Mouse (Mus musculus) kidney, adult 2 months (tissue): Measurements from ENCODE around the gene Ppm1l. TPM values are rescaled to one million over a fixed set of nuclear protein-coding genes. Genes with fewer than 3 reads are reported as not detected.

Source experiments
- DNase-seq: peaks from one replicate; pipeline ENCODE4 v3.0.0; 2021
- H3K27ac ChIP-seq: fragments of 200-500 bp; 2 replicates; pipeline ENCODE4 v1.5.1; 2012; ENCODE audit warnings: low read depth, low read length, control low read depth, inconsistent platforms; ENCODE audit not compliant: insufficient read depth
- H3K27me3 ChIP-seq: fragments of 200-500 bp; replicated peaks from 2 replicates; pipeline ENCODE4 v1.6.1; 2012; ENCODE audit warnings: mild to moderate bottlenecking, moderate library complexity, low read length, inconsistent platforms; ENCODE audit not compliant: control insufficient read depth, insufficient read depth
- H3K36me3 ChIP-seq: fragments of 200-500 bp; 2 replicates; pipeline ENCODE4 v1.6.1; 2012; ENCODE audit warnings: mild to moderate bottlenecking, moderate library complexity, low read length, inconsistent platforms; ENCODE audit not compliant: control insufficient read depth, insufficient read depth
- H3K4me1 ChIP-seq: fragments of 200-500 bp; 2 replicates; pipeline ENCODE4 v1.6.1; 2011; ENCODE audit warnings: low read length; ENCODE audit not compliant: control insufficient read depth, insufficient read depth
- H3K4me3 ChIP-seq: fragments of 200-500 bp; 2 replicates; pipeline ENCODE4 v1.5.1; 2011; ENCODE audit warnings: mild to moderate bottlenecking, low read depth, low read length, control low read depth; ENCODE audit not compliant: insufficient read depth
- CTCF ChIP-seq: fragments of 200-500 bp; conservative IDR thresholded peaks from 2 replicates; pipeline ENCODE4 v1.5.1; 2011; ENCODE audit warnings: low read depth, mild to moderate bottlenecking, control low read depth, low read length, moderate library complexity, mixed read lengths; ENCODE audit not compliant: insufficient read depth, insufficient read length
- POLR2A ChIP-seq: fragments of 200-500 bp; IDR thresholded peaks from one replicate; pipeline ENCODE4 v1.6.1; 2011; ENCODE audit warnings: low read depth, low read length, control low read depth
- WGBS: fragments of 180-500 bp; shearing (Covaris S2); methylation state at CpG from one replicate; pipeline ENCODE4 v1.1.7; 2018; 5-methylcytosine and 5-hydroxymethylcytosine counted together
- polyA plus RNA-seq: library from polyadenylated mRNA; depleted of rRNA; stranded (reverse); fragments of >200 nt; gene quantifications from 2 replicates; pipeline ENCODE4 v1.2.3, GENCODE M21; 2012

Ppm1l gene
- polyA plus RNA-seq, 1 experiment: 4.0 TPM

DNA sequence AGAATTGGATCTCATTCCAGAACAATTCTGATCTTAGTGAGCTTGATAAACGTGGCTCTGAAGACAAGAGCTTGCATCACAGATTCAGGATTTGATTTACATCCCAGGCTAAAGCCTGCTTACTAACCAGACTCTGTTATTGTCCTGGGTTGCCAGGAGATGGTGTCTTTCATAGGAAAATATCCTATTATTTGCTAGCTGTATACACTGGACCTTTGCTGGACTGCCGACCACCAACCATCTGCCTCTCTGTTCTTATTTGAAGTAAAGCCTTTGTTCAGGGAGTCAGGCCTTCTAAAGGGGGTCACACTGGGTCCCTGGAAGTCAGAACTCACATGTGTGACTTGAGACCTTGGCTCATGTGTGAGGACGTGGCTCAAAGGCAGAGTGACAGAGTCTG lies 111.6 kb downstream of the Ppm1l start:
- Histone ChIP-seq H3K4me1 (no peaks in the 10 kb centered on the region), H3K27me3 (no peaks in the 10 kb centered on the region), H3K4me3 (no peak overlapping the region), H3K36me3 (no peaks in the 10 kb centered on the region), H3K27ac (no peak overlapping the region)
- TF ChIP-seq CTCF (no peak), POLR2A (no peak)
- no peak for DNase-seq
- 72% methylated on average over 3 of the region's 3 CpGs for WGBS

DNA sequence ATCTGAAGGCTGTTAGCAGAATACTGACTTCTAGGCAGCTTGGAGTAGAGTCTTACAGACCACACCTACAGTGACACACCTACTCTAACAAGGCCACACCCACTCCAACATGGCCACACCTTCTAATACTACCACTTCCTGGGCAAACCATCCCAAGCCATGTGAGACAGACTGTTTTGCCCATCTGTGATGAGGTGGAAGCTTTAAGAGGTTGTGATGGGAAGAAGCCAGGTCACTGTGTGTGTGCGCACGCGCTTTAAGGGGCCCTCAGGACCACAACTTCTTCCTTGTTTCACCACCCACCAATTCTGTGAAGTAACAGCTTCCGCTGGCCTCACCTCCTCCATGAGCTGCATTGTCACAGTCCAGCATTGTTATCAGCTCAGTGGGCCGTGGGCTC lies 112.7 kb downstream of the Ppm1l start:
- no peaks in the 10 kb centered on the region for H3K4me1 ChIP-seq

GRCm38 (mm10) chr3:69433580-69433979 lies 116.9 kb downstream of the Ppm1l start:
- TF ChIP-seq POLR2A (no peak), CTCF (no peak)
- no peaks in the 10 kb centered on the region for H3K27me3 ChIP-seq
- no peaks in the 10 kb centered on the region for H3K36me3 ChIP-seq
- no peak overlapping the region for H3K4me3 ChIP-seq
- H3K4me1 ChIP-seq: no peaks in the 10 kb centered on the region
- DNase-seq: no peak
- no peak overlapping the region for H3K27ac ChIP-seq
- WGBS: 78% methylated on average over 10 of the region's 10 CpGs

More for the DNA sequence above, 112.7 kb downstream of the Ppm1l start:
- Histone ChIP-seq H3K4me3 (no peak overlapping the region), H3K36me3 (no peaks in the 10 kb centered on the region), H3K27ac (no peak overlapping the region), H3K27me3 (no peaks in the 10 kb centered on the region)
- WGBS: 97% methylated on average over 5 of the region's 5 CpGs
- no peak for DNase-seq
- TF ChIP-seq CTCF (no peak), POLR2A (no peak)

DNA sequence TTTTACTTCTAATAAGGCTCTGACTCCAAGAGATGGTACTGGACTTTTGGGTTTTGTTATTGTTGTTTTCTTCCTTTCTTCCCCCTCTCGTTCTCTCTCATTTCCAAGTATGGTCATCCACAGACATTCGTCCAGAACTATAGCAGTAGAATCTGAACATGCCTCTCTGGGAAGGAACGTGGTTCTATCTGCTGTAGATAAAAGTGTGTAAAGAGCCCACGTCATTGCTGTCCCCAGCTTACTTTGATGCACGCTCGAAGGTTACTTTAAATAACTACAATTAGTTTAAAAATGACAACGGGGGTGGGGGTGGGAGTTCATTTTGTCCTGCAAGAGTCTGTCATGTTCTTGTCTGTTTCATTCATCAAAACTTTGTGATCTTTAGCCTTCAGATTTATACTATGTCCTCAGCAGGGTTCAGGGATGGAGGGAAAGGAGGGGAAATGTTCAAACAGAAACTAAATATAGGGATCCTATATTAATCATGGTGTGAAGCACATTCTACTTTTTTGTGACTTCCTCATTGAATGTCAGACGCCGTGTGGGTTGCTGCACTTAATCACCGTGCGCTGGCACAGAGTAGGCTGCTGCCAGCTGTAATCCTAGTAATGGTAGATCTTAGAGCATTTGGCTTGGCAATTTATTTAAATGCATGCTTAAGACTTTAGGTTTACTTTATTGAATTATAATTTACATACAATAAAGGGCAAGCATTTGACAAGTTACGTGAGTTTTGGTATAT lies 122.3 kb downstream of the Ppm1l start:
- Histone ChIP-seq H3K36me3 (no peaks in the 10 kb centered on the region), H3K27ac (no peak overlapping the region), H3K27me3 (no peaks in the 10 kb centered on the region), H3K4me1 (no peaks in the 10 kb centered on the region), H3K4me3 (no peak overlapping the region)
- TF ChIP-seq POLR2A (no peak), CTCF (no peak)
- no peak for DNase-seq
- 76% methylated on average over 12 of the region's 12 CpGs for WGBS

- no peak overlapping the region for H3K27ac ChIP-seq
- no peak for DNase-seq
- WGBS: 82% methylated on average over 5 of the region's 5 CpGs
- H3K36me3 ChIP-seq: no peaks in the 10 kb centered on the region
- no peaks in the 10 kb centered on the region for H3K27me3 ChIP-seq
- no peaks in the 10 kb centered on the region for H3K4me1 ChIP-seq
- no peak overlapping the region for H3K4me3 ChIP-seq
- TF ChIP-seq CTCF (no peak), POLR2A (no peak)
Observed at GRCm38 (mm10) chr3:69440761-69441160, 124.1 kb downstream of the Ppm1l start.

DNA sequence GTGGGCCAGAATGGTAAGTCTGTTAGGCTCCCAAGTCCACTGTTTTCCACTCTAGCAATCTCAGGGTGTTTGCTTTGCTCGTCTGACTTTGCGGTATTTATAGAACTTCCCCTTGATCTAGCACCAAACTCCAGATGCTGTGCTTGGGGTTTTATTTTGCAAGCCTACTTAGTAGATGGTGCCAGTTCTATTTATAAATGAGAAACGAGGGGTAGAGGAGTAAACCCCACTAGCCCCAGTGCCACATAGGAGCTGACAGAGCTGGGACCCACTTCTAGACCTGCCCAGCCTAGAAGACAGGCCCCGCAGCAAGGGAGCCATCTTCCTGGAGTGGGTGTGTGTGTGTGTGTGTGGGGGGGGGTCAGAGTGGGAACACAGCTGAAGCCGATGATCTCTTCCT lies 130.3 kb downstream of the Ppm1l start:
- H3K4me1 ChIP-seq: no peaks in the 10 kb centered on the region
- H3K27ac ChIP-seq: no peak overlapping the region
- no peak for TF ChIP-seq POLR2A
- TF ChIP-seq CTCF: no peak
- no peaks in the 10 kb centered on the region for H3K36me3 ChIP-seq
- H3K27me3 ChIP-seq: no peaks in the 10 kb centered on the region
- DNase-seq: no peak
- WGBS: 52% methylated on average over 5 of the region's 5 CpGs
- H3K4me3 ChIP-seq: no peak overlapping the region

GRCm38 (mm10) chr3:69449041-69449440 lies 132.4 kb downstream of the Ppm1l start:
- DNase-seq: no peak
- Histone ChIP-seq H3K27me3 (no peaks in the 10 kb centered on the region), H3K4me1 (no peaks in the 10 kb centered on the region), H3K4me3 (no peak overlapping the region), H3K36me3 (no peaks in the 10 kb centered on the region), H3K27ac (no peak overlapping the region)
- no peak for TF ChIP-seq POLR2A
- no peak for TF ChIP-seq CTCF
- WGBS: 84% methylated on average over 3 of the region's 3 CpGs
